In genomic region chr4:123246651-123247050, GRCm38 (mm10) we compare ENCODE assay signal across 20 mouse cellular contexts. TPM values are rescaled to one million over a fixed set of nuclear protein-coding genes. Genes with fewer than 3 reads are reported as not detected.
A peak's percentile ranks its signal among the peaks of the same experiment; 100 is the strongest.
DNase-seq lines count a peak whose midpoint lies in the region; ATAC-seq and TF ChIP-seq lines count a peak whose summit lies in the region.
"Had no signal": no experiment of that assay in that cellular context is flagged by ENCODE, and none has a peak within 500 bp of the region (broad histone marks: within the 10 kb centered on the region; RNA-seq: fewer than 3 reads in every experiment).

No protein-coding gene starts in this region.

- intact Hi-C loops in gastrocnemius, adult 2 months (cut with DNase I): no loop called here
- intact Hi-C loops in gastrocnemius, postnatal 14 days (cut with DNase I; ENCODE audit: low total_unique reads): no loop called here
- intact Hi-C loops in heart, postnatal 10 days (cut with DNase I): no loop called here

- no peaks in the 10 kb centered on the region for H3K9me3 ChIP-seq in heart, embryonic 15.5 days (replicated peaks)
- H3K9me3 ChIP-seq in lung, embryonic 15.5 days: no peaks in the 10 kb centered on the region
- H3K9me3 ChIP-seq in stomach, embryonic 15.5 days: no peaks in the 10 kb centered on the region
- H3K9me3 ChIP-seq in forebrain, embryonic 15.5 days: no peaks in the 10 kb centered on the region
- H3K9me3 ChIP-seq: embryonic facial prominence, embryonic 15.5 days; G1E; hindbrain, embryonic 12.5 days had no signal

- peak overlapping the region; percentile 24; the same call in 1 of the 2 replicates for H3K4me2 ChIP-seq in heart, embryonic 15.5 days
- H3K4me2 ChIP-seq in lung, embryonic 15.5 days: no peak overlapping the region
- H3K4me2 ChIP-seq in stomach, embryonic 15.5 days: no peak overlapping the region
- no peak overlapping the region for H3K4me2 ChIP-seq in forebrain, embryonic 15.5 days (replicated peaks)
- H3K4me2 ChIP-seq: embryonic facial prominence, embryonic 15.5 days; hindbrain, embryonic 12.5 days; liver, embryonic 11.5 days had no signal

- no peak overlapping the region for H3K4me3 ChIP-seq in gastrocnemius, adult 2 months
- H3K4me3 ChIP-seq in heart, embryonic 15.5 days: no peak overlapping the region
- no peak overlapping the region for H3K4me3 ChIP-seq in lung, embryonic 15.5 days
- no peak overlapping the region for H3K4me3 ChIP-seq in stomach, embryonic 15.5 days (replicated peaks)
- no peak overlapping the region for H3K4me3 ChIP-seq in forebrain, embryonic 15.5 days
- H3K4me3 ChIP-seq: embryonic facial prominence, embryonic 15.5 days; hindbrain, embryonic 12.5 days had no signal

- no peak for TF ChIP-seq CTCF in gastrocnemius, adult 2 months (IDR thresholded peaks at IDR 0.05)

- no peaks in the 10 kb centered on the region for H3K36me3 ChIP-seq in heart, embryonic 15.5 days
- H3K36me3 ChIP-seq in lung, embryonic 15.5 days: no peaks in the 10 kb centered on the region
- no peaks in the 10 kb centered on the region for H3K36me3 ChIP-seq in stomach, embryonic 15.5 days
- H3K36me3 ChIP-seq in forebrain, embryonic 15.5 days: no peaks in the 10 kb centered on the region
- H3K36me3 ChIP-seq: embryonic facial prominence, embryonic 15.5 days; G1E; hindbrain, embryonic 12.5 days had no signal

- H3K27ac ChIP-seq in gastrocnemius, adult 2 months: peak overlapping the region; percentile 85
- peak overlapping the region; percentile 92 for H3K27ac ChIP-seq in heart, embryonic 15.5 days
- peak overlapping the region; percentile 55 for H3K27ac ChIP-seq in lung, embryonic 15.5 days
- peak overlapping the region; percentile 37 for H3K27ac ChIP-seq in stomach, embryonic 15.5 days
- H3K27ac ChIP-seq in forebrain, embryonic 15.5 days (replicated peaks): no peak overlapping the region
- H3K27ac ChIP-seq: embryonic facial prominence, embryonic 15.5 days; hindbrain, embryonic 12.5 days had no signal

- peaks cover 40% of the 10 kb centered on the region for H3K4me1 ChIP-seq in heart, embryonic 15.5 days (replicated peaks)
- peaks cover 34% of the 10 kb centered on the region for H3K4me1 ChIP-seq in lung, embryonic 15.5 days
- H3K4me1 ChIP-seq in stomach, embryonic 15.5 days: 0 out of 2 replicates have a peak, but pooled peaks cover 16% of the 10 kb centered on the region
- H3K4me1 ChIP-seq in forebrain, embryonic 15.5 days: no peaks in the 10 kb centered on the region

- no peak for ATAC-seq in heart, embryonic 15.5 days (replicated peaks; ENCODE audit: insufficient number of reproducible peaks, insufficient read depth, low FRiP score, low read depth)
- ATAC-seq in lung, embryonic 15.5 days (ENCODE audit: borderline replicate concordance, extremely low read depth, low FRiP score, low TSS enrichment): peak; percentile 3; the same call in 1 of the 2 replicates
- ATAC-seq in stomach, embryonic 15.5 days (ENCODE audit: insufficient read depth, low FRiP score, low read depth): no peak
- no peak for ATAC-seq in forebrain, embryonic 15.5 days (replicated peaks)
- ATAC-seq: CD4-positive, CD25-positive, alpha-beta regulatory T cell, adult 4 months; inflammation-experienced regulatory T-cells, adult 6 months had no signal

- H3K9ac ChIP-seq in heart, embryonic 15.5 days: peak overlapping the region; percentile 10; the same call in 1 of the 2 replicates
- H3K9ac ChIP-seq in lung, embryonic 15.5 days: no peak overlapping the region
- H3K9ac ChIP-seq in stomach, embryonic 15.5 days: no peak overlapping the region
- no peak overlapping the region for H3K9ac ChIP-seq in forebrain, embryonic 15.5 days (replicated peaks)
- H3K9ac ChIP-seq: embryonic facial prominence, embryonic 15.5 days; hindbrain, embryonic 12.5 days had no signal

- DNase-seq in gastrocnemius, adult 2 months: no peak
- no peak for DNase-seq in gastrocnemius, postnatal 14 days
- no peak for DNase-seq in heart, postnatal 10 days
- no peak for DNase-seq in lung, postnatal 36 days
- DNase-seq: left cerebral cortex, postnatal 4 days; right cerebral cortex, adult 18-20 months; thymus, adult 2 months had no signal

- 91% methylated on average over 5 of the region's 5 CpGs for WGBS in heart, embryonic 15.5 days
- 80% methylated on average over 5 of the region's 5 CpGs for WGBS in lung, embryonic 15.5 days
- 91% methylated on average over 5 of the region's 5 CpGs for WGBS in stomach, embryonic 15.5 days
- 92% methylated on average over 5 of the region's 5 CpGs for WGBS in forebrain, embryonic 15.5 days

- H3K27me3 ChIP-seq in heart, embryonic 15.5 days: no peaks in the 10 kb centered on the region
- H3K27me3 ChIP-seq in lung, embryonic 15.5 days: peaks cover 8% of the 10 kb centered on the region; the same call in 1 of the 2 replicates
- no peaks in the 10 kb centered on the region for H3K27me3 ChIP-seq in stomach, embryonic 15.5 days (replicated peaks)
- no peaks in the 10 kb centered on the region for H3K27me3 ChIP-seq in forebrain, embryonic 15.5 days
- H3K27me3 ChIP-seq: embryonic facial prominence, embryonic 15.5 days; hindbrain, embryonic 12.5 days had no signal

RNA-seq across cellular contexts. Expression of gene Heyl, which starts 13.3 kb away (rescaled TPM):
- 1 to 10 TPM; 5.1 to 6.4 TPM for total RNA-seq in gastrocnemius, adult 2 months (2021)
- 10 to 100 TPM; 11.8 to 18.1 TPM for total RNA-seq in gastrocnemius, postnatal 14 days (2021)
- polyA plus RNA-seq in heart, embryonic 15.5 days (2015; fragmentation: Nextera tagmentation; extraction: Ambion mirVana): 13.0 and 21.2 TPM in 2 replicates
- 10 to 100 TPM; 31.6 to 34.3 TPM for total RNA-seq in heart, postnatal 10 days (2021)
- 30.0 TPM in 2 replicates for polyA plus RNA-seq in lung, embryonic 15.5 days (2015; fragmentation: Nextera tagmentation; extraction: Ambion mirVana)
- polyA plus RNA-seq in stomach, embryonic 15.5 days (2015; fragmentation: Nextera tagmentation; extraction: Ambion mirVana): 14.1 and 18.9 TPM in 2 replicates
- polyA plus RNA-seq in forebrain, embryonic 15.5 days (2015; fragmentation: Nextera tagmentation; extraction: Ambion mirVana): 4.3 TPM in 2 replicates
- polyA plus RNA-seq: CD4-positive, CD25-positive, alpha-beta regulatory T cell, adult 4 months; G1E had no signal

RNA-seq across cellular contexts. Expression of gene Pabpc4, which starts 15.5 kb away (rescaled TPM):
- 100 to 1,000 TPM; 325 to 341 TPM for total RNA-seq in gastrocnemius, adult 2 months (2021)
- total RNA-seq in gastrocnemius, postnatal 14 days (2021): 100 to 1,000 TPM; 286 to 288 TPM
- polyA plus RNA-seq in heart, embryonic 15.5 days (2015; fragmentation: Nextera tagmentation; extraction: Ambion mirVana): 51.3 and 53.8 TPM in 2 replicates
- total RNA-seq in heart, postnatal 10 days (2021): 100 to 1,000 TPM; 259 to 282 TPM
- 32.8 and 37.2 TPM in 2 replicates for polyA plus RNA-seq in lung, embryonic 15.5 days (2015; fragmentation: Nextera tagmentation; extraction: Ambion mirVana)
- polyA plus RNA-seq in stomach, embryonic 15.5 days (2015; fragmentation: Nextera tagmentation; extraction: Ambion mirVana): 49.0 and 50.2 TPM in 2 replicates
- polyA plus RNA-seq in forebrain, embryonic 15.5 days (2015; fragmentation: Nextera tagmentation; extraction: Ambion mirVana): 28.4 and 32.0 TPM in 2 replicates

RNA-seq across cellular contexts. Expression of gene Nt5c1a, which starts 45.3 kb away (rescaled TPM):
- 10 to 100 TPM; 38.8 to 53.4 TPM for total RNA-seq in gastrocnemius, adult 2 months (2021)
- total RNA-seq in gastrocnemius, postnatal 14 days (2021): 10 to 100 TPM in 1 of 2 experiments, 1 to 10 TPM in 1; 7.9 to 10.7 TPM
- polyA plus RNA-seq in heart, embryonic 15.5 days (2015; fragmentation: Nextera tagmentation; extraction: Ambion mirVana): 1.3 and 1.5 TPM in 2 replicates
- total RNA-seq in heart, postnatal 10 days (2021): 10 to 100 TPM; 33.4 to 35.0 TPM
- polyA plus RNA-seq in lung, embryonic 15.5 days (2015; fragmentation: Nextera tagmentation; extraction: Ambion mirVana): not detected in 2 replicates
- polyA plus RNA-seq in stomach, embryonic 15.5 days (2015; fragmentation: Nextera tagmentation; extraction: Ambion mirVana): not detected in 2 replicates
- polyA plus RNA-seq in forebrain, embryonic 15.5 days (2015; fragmentation: Nextera tagmentation; extraction: Ambion mirVana): 0.15 TPM in 1 of 2 replicates, not detected in the other
- total RNA-seq: G1E had no signal
- polyA plus RNA-seq: CD4-positive, CD25-positive, alpha-beta regulatory T cell, adult 4 months; embryonic facial prominence, embryonic 15.5 days; forebrain, embryonic 11.5 days; G1E; hindbrain, embryonic 12.5 days; inflammation-experienced regulatory T-cells, adult 6 months; liver, embryonic 11.5 days; neural tube, embryonic 11.5 days; small intestine, adult 2 months had no signal
